Mouse (Mus musculus): ENCODE results near the gene Oxct2b.

DNA sequence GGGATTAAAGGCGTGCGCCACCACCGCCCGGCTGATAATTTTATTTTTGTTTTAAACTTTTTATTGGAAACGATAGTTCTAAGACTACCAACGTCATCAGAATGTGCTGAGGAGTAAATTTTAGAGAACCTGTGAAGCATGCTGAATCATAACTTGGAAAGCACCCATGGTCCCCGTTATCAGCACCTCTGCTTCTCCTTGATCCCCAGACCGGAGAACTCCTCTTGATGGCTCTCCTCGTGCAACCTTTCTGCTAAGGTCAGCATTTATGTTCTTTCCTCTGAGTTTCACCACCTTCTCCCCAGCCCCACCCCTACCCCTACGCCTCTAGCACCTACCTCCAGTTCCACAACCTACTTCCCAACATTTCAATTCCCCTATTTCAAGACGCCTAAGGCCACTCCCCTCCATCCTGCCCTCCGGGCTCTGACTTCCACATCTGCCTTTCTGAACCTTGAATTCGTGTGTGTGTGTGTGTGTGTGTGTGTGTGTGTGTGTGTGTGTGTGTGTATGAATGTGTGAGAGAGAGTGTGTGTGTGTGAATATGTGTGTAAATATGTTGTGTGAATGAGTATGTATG, 32.7 kb upstream of the Oxct2b start:
- TF ChIP-seq CTCF (IDR thresholded peaks at IDR 0.05; ENCODE audit: low read depth, low read length) (no peak), POLR2A (IDR thresholded peaks at IDR 0.05; ENCODE audit: extremely low read depth, insufficient read depth, low read length) (no peak)
